Mouse (Mus musculus): ENCODE measurements around the gene Klc1.
"Not testable (repeated sequence)": the region's sequence is repeated elsewhere in the genome, so short reads cannot be mapped to it uniquely, and the experiment has no call there.

Klc1 gene

GRCm38 (mm10) chr12:111758381-111759175 lies at the start of gene Klc1:
Klc1 (plus strand) TSS chr12:111758849.
- DNase-seq (ENCODE audit: low spot score): peak; percentile 86

- DNase-seq (ENCODE audit: low spot score): no peak
Measured at GRCm38 (mm10) chr12:111710091-111710490, 48.6 kb upstream of the Klc1 start.

- DNase-seq (ENCODE audit: low spot score): peak; percentile 63
Measured at GRCm38 (mm10) chr12:111712476-111712875, 46.2 kb upstream of the Klc1 start.

GRCm38 (mm10) chr12:111713004-111713651 lies 45.5 kb upstream of the Klc1 start, which contains the start of the genes Bag5 and Apopt1:
Bag5 (minus strand) TSS chr12:111713257.
Apopt1 (plus strand) TSS chr12:111713261.
- peak; percentile 92 for DNase-seq (ENCODE audit: low spot score)

- DNase-seq (ENCODE audit: low spot score): not testable (repeated sequence)
Measured at GRCm38 (mm10) chr12:111713880-111714279, 44.8 kb upstream of the Klc1 start.

- DNase-seq (ENCODE audit: low spot score): no peak
Measured at GRCm38 (mm10) chr12:111716505-111716904, 42.1 kb upstream of the Klc1 start.

- DNase-seq (ENCODE audit: low spot score): no peak
Measured at GRCm38 (mm10) chr12:111718656-111719055, 40.0 kb upstream of the Klc1 start.

- no peak for DNase-seq (ENCODE audit: low spot score)
Measured at GRCm38 (mm10) chr12:111720222-111720621, 38.4 kb upstream of the Klc1 start.

GRCm38 (mm10) chr12:111722654-111723053 lies 36.0 kb upstream of the Klc1 start:
- peak; percentile 85 for DNase-seq (ENCODE audit: low spot score)

- DNase-seq (ENCODE audit: low spot score): no peak
Measured at GRCm38 (mm10) chr12:111724638-111725337, 33.9 kb upstream of the Klc1 start.

GRCm38 (mm10) chr12:111725338-111726121 lies 33.1 kb upstream of the Klc1 start:
- DNase-seq (ENCODE audit: low spot score): no peak

- DNase-seq (ENCODE audit: low spot score): no peak
Measured at GRCm38 (mm10) chr12:111726122-111726463, 32.6 kb upstream of the Klc1 start.

- DNase-seq (ENCODE audit: low spot score): no peak
Measured at GRCm38 (mm10) chr12:111727956-111728355, 30.7 kb upstream of the Klc1 start.

- peak; percentile 92 for DNase-seq (ENCODE audit: low spot score)
Measured at GRCm38 (mm10) chr12:111731822-111732807, 26.5 kb upstream of the Klc1 start.

GRCm38 (mm10) chr12:111732921-111733320 lies 25.7 kb upstream of the Klc1 start:
- DNase-seq (ENCODE audit: low spot score): no peak

- no peak for DNase-seq (ENCODE audit: low spot score)
Measured at GRCm38 (mm10) chr12:111734912-111735311, 23.7 kb upstream of the Klc1 start.

GRCm38 (mm10) chr12:111736676-111737075 lies 22.0 kb upstream of the Klc1 start:
- not testable (repeated sequence) for DNase-seq (ENCODE audit: low spot score)

GRCm38 (mm10) chr12:111737370-111737769 lies 21.3 kb upstream of the Klc1 start:
- DNase-seq (ENCODE audit: low spot score): no peak

GRCm38 (mm10) chr12:111738754-111739153 lies 19.9 kb upstream of the Klc1 start:
- DNase-seq (ENCODE audit: low spot score): no peak

- no peak for DNase-seq (ENCODE audit: low spot score)
Measured at GRCm38 (mm10) chr12:111741338-111741737, 17.3 kb upstream of the Klc1 start.

- no peak for DNase-seq (ENCODE audit: low spot score)
Measured at GRCm38 (mm10) chr12:111743419-111743818, 15.2 kb upstream of the Klc1 start.
